ENCODE assay signal across 34 mouse cellular contexts in genomic region chr17:28394051-28394765, GRCm38 (mm10). TPM values are rescaled to one million over a fixed set of nuclear protein-coding genes. Genes with fewer than 3 reads are reported as not detected.
A peak's percentile ranks its signal among the peaks of the same experiment; 100 is the strongest.
DNase-seq lines count a peak whose midpoint lies in the region; ATAC-seq and TF ChIP-seq lines count a peak whose summit lies in the region.
"Had no signal": no experiment of that assay in that cellular context is flagged by ENCODE, and none has a peak within 500 bp of the region (broad histone marks: within the 10 kb centered on the region; RNA-seq: fewer than 3 reads in every experiment).

No protein-coding gene starts in this region.

- H3K27me3 ChIP-seq in limb, embryonic 12.5 days = peaks cover 10% of the 10 kb centered on the region; the same call in 1 of the 2 replicates
- H3K27me3 ChIP-seq in limb, embryonic 10.5 days (ENCODE audit: low read depth, poor library complexity, severe bottlenecking) = peaks cover 8% of the 10 kb centered on the region; the same call in 1 of the 2 replicates
- no peaks in the 10 kb centered on the region for H3K27me3 ChIP-seq in myocyte (ENCODE audit: control insufficient read depth, insufficient read depth, insufficient read length)
- H3K27me3 ChIP-seq: hindbrain, embryonic 12.5 days; stomach, embryonic 15.5 days had no signal

- no peaks in the 10 kb centered on the region for H3K9me3 ChIP-seq in limb, embryonic 12.5 days
- H3K9me3 ChIP-seq in limb, embryonic 10.5 days (replicated peaks) = no peaks in the 10 kb centered on the region
- H3K9me3 ChIP-seq: forebrain, embryonic 12.5 days; heart, embryonic 10.5 days; heart, embryonic 15.5 days; hindbrain, embryonic 12.5 days; liver, embryonic 15.5 days; megakaryocyte, embryonic 14.5 days; midbrain, embryonic 12.5 days; stomach, embryonic 15.5 days had no signal

- no peak for ATAC-seq in limb, embryonic 12.5 days (ENCODE audit: insufficient number of reproducible peaks, insufficient read depth, low FRiP score, low TSS enrichment, low read depth)
- ATAC-seq: CD4-positive, CD25-positive, alpha-beta regulatory T cell, adult 4 months; hindbrain, postnatal 0 days; intestine, embryonic 16.5 days had no signal

- H3K9ac ChIP-seq in limb, embryonic 12.5 days (replicated peaks) = no peak overlapping the region
- H3K9ac ChIP-seq: forebrain, embryonic 12.5 days; heart, embryonic 15.5 days; hindbrain, embryonic 12.5 days; liver, embryonic 15.5 days; lung, embryonic 14.5 days; midbrain, embryonic 12.5 days; stomach, embryonic 15.5 days had no signal

- H3K36me3 ChIP-seq in limb, embryonic 12.5 days = peaks cover 20% of the 10 kb centered on the region
- H3K36me3 ChIP-seq in limb, embryonic 10.5 days = peaks cover 22% of the 10 kb centered on the region
- no peaks in the 10 kb centered on the region for H3K36me3 ChIP-seq in myocyte (ENCODE audit: control insufficient read depth, insufficient read depth)
- H3K36me3 ChIP-seq: stomach, embryonic 15.5 days had no signal

- peak overlapping the region; percentile 14; the same call in 1 of the 2 replicates for H3K27ac ChIP-seq in limb, embryonic 12.5 days
- no peak overlapping the region for H3K27ac ChIP-seq in limb, embryonic 10.5 days
- H3K27ac ChIP-seq: forebrain, embryonic 12.5 days; heart, embryonic 10.5 days; heart, embryonic 15.5 days; hindbrain, embryonic 12.5 days; hindbrain, postnatal 0 days; liver, embryonic 15.5 days; midbrain, embryonic 12.5 days; stomach, embryonic 15.5 days had no signal

- H3K4me2 ChIP-seq in limb, embryonic 12.5 days = no peak overlapping the region
- H3K4me2 ChIP-seq in myocyte (ENCODE audit: low read depth) = peak overlapping the region; percentile 18
- H3K4me2 ChIP-seq: forebrain, embryonic 12.5 days; heart, embryonic 15.5 days; hindbrain, embryonic 12.5 days; liver, embryonic 15.5 days; lung, embryonic 14.5 days; midbrain, embryonic 12.5 days; stomach, embryonic 15.5 days had no signal

- WGBS in limb, embryonic 12.5 days = 64% methylated on average over 15 of the region's 15 CpGs
- WGBS in limb, embryonic 10.5 days = 84% methylated on average over 15 of the region's 15 CpGs

- H3K79me2 ChIP-seq in myocyte (ENCODE audit: control insufficient read depth, insufficient read depth) = no peaks in the 10 kb centered on the region

- no peak overlapping the region for H3K4me3 ChIP-seq in limb, embryonic 12.5 days (replicated peaks)
- no peak overlapping the region for H3K4me3 ChIP-seq in limb, embryonic 10.5 days
- no peak overlapping the region for H3K4me3 ChIP-seq in myocyte
- H3K4me3 ChIP-seq: erythroblast, embryonic 14.5 days; forebrain, embryonic 12.5 days; heart, embryonic 10.5 days; heart, embryonic 15.5 days; hindbrain, embryonic 12.5 days; liver, embryonic 15.5 days; megakaryocyte, embryonic 14.5 days; midbrain, embryonic 12.5 days; stomach, embryonic 15.5 days had no signal

- TF ChIP-seq POLR2A in myocyte (IDR thresholded peaks at IDR 0.05; ENCODE audit: insufficient read length, low read depth) = no peak

- no peak for DNase-seq in limb, embryonic 10.5 days (ENCODE audit: low spot score)
- peak; percentile 55 for DNase-seq in adipocyte (ENCODE audit: low spot score)
- peak; percentile 36 for DNase-seq in fibroblast of lung, adult 2 months (ENCODE audit: low read depth)
- no peak for DNase-seq in frontal cortex, postnatal 25 days (ENCODE audit: low spot score in 2 of 2)
- no peak for DNase-seq in left cerebral cortex, adult 9 months (ENCODE audit: low spot score in 2 of 2)
- DNase-seq: adrenal gland, adult 2 months; adrenal gland, postnatal 36 days; cerebellum, adult 18-20 months; cerebellum, postnatal 10 days; gastrocnemius, postnatal 14 days; heart, postnatal 36 days; kidney, adult 8-10 months; kidney, postnatal 14 days; layer of hippocampus, adult 9-11 months; lung, embryonic 14.5 days; lung, postnatal 4 days; right cerebral cortex, postnatal 25 days; thymus, adult 2 months; thymus, postnatal 4 days had no signal

- peaks cover 27% of the 10 kb centered on the region for H3K4me1 ChIP-seq in limb, embryonic 12.5 days (replicated peaks)
- H3K4me1 ChIP-seq in limb, embryonic 10.5 days = peaks cover 22% of the 10 kb centered on the region

- no peak overlapping the region for H3ac ChIP-seq in myocyte (ENCODE audit: control insufficient read depth, insufficient read length)

TF ChIP-seq in myocyte, 11 proteins besides CTCF, POLR2A, EP300 and RAD21:
- TF ChIP-seq MYOG (IDR thresholded peaks at IDR 0.05; ENCODE audit: control insufficient read depth in 1 of 3, insufficient read depth in 1 of 3, insufficient read length in 2 of 3, low read depth in 2 of 3) = no peak
- no peak for TF ChIP-seq E2F4 (IDR thresholded peaks at IDR 0.05; ENCODE audit: insufficient read depth)
- TF ChIP-seq TCF3 (IDR thresholded peaks at IDR 0.05; ENCODE audit: insufficient read length, low read depth) = no peak
- no peak for TF ChIP-seq USF1 (IDR thresholded peaks at IDR 0.05; ENCODE audit: low read depth)
- TF ChIP-seq CEBPB (IDR thresholded peaks at IDR 0.05; ENCODE audit: insufficient read depth, poor library complexity, severe bottlenecking) = no peak
- no peak for TF ChIP-seq MYOD1 (IDR thresholded peaks at IDR 0.05; ENCODE audit: control insufficient read depth in 1 of 3, insufficient read length in 2 of 3, low read depth in 2 of 3)
- no peak for TF ChIP-seq POLR2AphosphoS2 (IDR thresholded peaks at IDR 0.05; ENCODE audit: insufficient read length, low read depth)
- TF ChIP-seq SRF (IDR thresholded peaks at IDR 0.05; ENCODE audit: control insufficient read depth, insufficient read length, low read depth) = no peak
- TF ChIP-seq REST (IDR thresholded peaks at IDR 0.05; ENCODE audit: insufficient read depth, insufficient read length) = no peak
- no peak for TF ChIP-seq MAX (IDR thresholded peaks at IDR 0.05; ENCODE audit: low read depth)
- TF ChIP-seq TCF12 (IDR thresholded peaks at IDR 0.05; ENCODE audit: insufficient read depth, poor library complexity, severe bottlenecking) = no peak

RNA-seq across cellular contexts. Expression of gene Tulp1, which starts 29.2 kb away (rescaled TPM):
- 6.3 and 8.6 TPM in 2 replicates for polyA plus RNA-seq in limb, embryonic 12.5 days (2016; fragmentation: Nextera tagmentation; extraction: Ambion mirVana)
- polyA plus RNA-seq in limb, embryonic 10.5 days (2016; fragmentation: Nextera tagmentation; extraction: Ambion mirVana) = 3.4 and 4.1 TPM in 2 replicates
- polyA plus RNA-seq in myocyte (2012; fragmentation: generic; extraction: Trizol) = not detected
- polyA plus RNA-seq: liver, adult 2 months had no signal

RNA-seq across cellular contexts. Expression of gene Tead3, which starts 43.6 kb away (rescaled TPM):
- 11.3 and 13.2 TPM in 2 replicates for polyA plus RNA-seq in limb, embryonic 12.5 days (2016; fragmentation: Nextera tagmentation; extraction: Ambion mirVana)
- polyA plus RNA-seq in limb, embryonic 10.5 days (2016; fragmentation: Nextera tagmentation; extraction: Ambion mirVana) = 5.2 and 9.8 TPM in 2 replicates
- 20.1 TPM for polyA plus RNA-seq in myocyte (2012; fragmentation: generic; extraction: Trizol)
- polyA plus RNA-seq: CD4-positive, CD25-positive, alpha-beta regulatory T cell, adult 4 months had no signal

Comparison
In these comparisons a context has a peak if more than half of its experiments do, and no peak if none do; other contexts are left out.
1. DNase-seq: peak in adipocyte (single experiment) and fibroblast of lung, adult 2 months (single experiment); none in limb, embryonic 10.5 days (single experiment), frontal cortex, postnatal 25 days (0 of 2) and left cerebral cortex, adult 9 months (0 of 2).